Mouse (Mus musculus): ENCODE results near the gene Gm6993.

The Gm6993 gene

DNA sequence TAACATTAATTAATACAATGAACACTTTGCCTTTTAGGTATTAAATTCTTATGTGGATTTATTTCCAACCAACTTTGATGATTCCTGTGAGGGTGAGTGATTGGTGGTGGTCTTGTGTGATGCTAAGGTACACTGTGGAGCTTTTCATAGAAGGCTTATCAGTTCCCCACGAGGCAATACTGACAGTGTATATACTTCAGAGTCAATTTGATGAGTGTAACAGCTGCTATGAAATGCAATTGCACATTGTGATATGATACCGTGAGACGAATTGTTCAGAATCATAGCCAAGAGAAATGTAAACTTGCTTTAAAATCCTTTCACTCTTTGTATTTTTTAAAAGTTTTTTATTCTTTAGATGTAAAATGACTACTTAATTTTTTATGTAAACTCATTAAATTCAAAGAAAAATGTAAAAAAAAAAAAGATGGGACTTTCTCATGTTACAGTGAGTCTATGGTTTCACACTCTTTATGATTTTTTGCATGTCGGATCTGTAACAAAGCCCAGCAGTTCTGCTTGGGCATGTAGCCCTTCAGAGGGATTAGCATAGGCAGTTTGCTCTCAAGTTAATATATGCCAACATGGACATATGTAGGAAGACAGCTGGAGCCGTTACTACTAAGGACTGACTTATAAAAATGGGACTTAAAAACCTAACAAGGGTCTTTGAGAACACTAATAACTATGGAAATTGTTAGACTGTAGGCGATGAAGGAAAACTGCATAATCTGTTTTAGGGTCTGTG is 1.2 kb downstream of the Gm6993 start:
- no peak for DNase-seq

GRCm38 (mm10) chr12:31244001-31244400 is 3.4 kb downstream of the Gm6993 start:
- no peak for DNase-seq

DNA sequence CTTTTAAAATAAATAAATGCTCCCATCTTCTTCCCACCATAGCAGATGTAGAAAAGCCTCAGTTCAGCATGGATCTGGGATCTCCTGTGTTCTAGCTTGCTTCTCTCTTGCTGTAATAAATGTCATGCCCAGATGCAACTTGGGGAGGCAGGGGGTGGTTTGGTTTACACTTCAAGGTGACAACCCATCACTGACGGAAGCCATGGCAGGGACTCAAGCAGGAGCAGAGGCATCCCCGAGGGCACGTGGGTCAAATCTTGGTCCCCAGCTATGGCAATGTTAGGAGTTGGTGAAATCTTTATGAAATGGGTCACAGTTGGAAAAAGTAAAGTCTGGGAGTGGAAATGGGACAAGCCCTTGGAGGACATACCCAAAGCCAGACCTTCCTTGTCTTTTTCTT is 4.1 kb downstream of the Gm6993 start:
- DNase-seq, result no peak

GRCm38 (mm10) chr12:31246153-31246552 is 5.6 kb downstream of the Gm6993 start:
- DNase-seq, result no peak

- no peak for DNase-seq
These were observed 6.0 kb downstream of the Gm6993 start for GRCm38 (mm10) chr12:31246615-31247014.

DNA sequence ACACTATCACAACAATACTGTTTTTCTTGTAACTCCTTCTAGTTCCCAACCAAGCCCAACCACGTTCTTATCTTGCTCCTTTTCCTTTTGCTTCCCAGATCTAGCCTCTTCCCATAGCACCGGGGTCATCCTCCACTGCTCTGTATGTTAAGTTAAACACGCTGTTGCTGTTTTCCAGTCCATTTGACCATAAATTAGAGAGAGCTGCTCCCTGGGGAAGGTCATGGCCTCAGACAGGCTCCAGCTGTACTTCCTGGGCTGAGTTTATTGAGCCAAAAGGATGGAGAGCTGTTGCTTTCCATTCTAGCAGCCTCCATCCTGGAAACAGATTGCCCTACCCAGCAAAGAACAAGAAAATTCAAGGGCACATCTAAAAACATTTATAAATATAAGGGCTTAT is 7.6 kb downstream of the Gm6993 start:
- DNase-seq, result no peak

DNA sequence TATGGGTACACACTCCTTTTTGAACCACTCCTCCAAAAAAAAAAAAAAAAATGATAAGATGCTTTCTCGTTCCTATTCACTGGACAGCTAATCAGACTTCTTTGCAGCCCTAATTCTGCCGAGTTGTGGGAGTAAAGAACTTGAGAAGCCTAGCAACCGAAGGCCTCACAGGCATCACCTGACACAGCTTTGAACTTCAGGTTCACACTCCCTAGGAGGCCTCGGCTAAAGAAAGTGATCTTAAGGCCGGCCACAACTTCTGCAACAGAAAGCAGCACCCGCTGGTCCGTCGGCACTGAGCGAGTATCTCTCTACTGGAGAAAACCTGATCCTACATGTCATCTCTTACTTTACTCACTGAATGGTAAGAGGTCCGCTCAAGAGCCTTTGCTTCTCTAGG is 8.1 kb downstream of the Gm6993 start:
- no peak for DNase-seq

GRCm38 (mm10) chr12:31252259-31252658 is 11.7 kb downstream of the Gm6993 start:
- no peak for DNase-seq

- no peak for DNase-seq
These were observed 14.4 kb downstream of the Gm6993 start for GRCm38 (mm10) chr12:31254978-31255377.

DNA sequence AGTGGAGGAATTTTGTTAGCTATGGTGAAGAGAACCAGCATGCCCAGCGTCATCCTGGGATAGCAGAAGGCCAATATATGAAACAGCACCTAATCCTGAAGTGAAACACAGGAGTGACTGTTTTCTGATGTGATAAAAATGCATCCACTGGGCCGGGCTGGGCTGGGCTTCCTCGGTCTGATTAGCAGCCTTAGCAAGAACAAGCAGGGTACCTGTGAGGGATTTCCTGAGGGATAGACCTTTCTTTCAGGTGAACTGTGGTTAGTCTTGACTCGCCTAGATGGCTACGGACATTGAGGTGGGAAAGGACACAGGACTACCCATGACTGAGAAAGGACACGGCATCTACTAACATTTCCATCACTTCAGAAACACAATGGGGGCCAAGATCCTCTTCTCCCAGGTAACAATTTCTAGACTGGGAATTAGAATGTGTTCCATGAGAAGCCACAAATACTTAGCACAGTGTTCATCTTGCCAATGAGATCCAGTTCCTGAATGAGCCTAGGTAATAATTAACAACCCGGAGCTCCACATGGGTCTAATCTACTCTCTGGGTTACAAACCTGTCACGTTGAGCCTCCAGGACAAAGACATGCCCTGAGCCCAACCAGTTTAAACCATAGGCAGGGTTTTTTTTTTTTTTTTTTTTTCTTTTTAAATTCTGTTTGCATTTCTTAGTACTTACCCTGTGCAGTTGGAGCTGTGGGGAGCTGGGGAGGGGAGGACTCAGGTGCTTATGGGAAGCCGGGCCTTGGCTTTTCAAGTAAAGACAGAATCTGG is 15.7 kb downstream of the Gm6993 start:
- peak; percentile 58 for DNase-seq

GRCm38 (mm10) chr12:31261882-31262281 is 21.3 kb downstream of the Gm6993 start:
- no peak for DNase-seq

DNA sequence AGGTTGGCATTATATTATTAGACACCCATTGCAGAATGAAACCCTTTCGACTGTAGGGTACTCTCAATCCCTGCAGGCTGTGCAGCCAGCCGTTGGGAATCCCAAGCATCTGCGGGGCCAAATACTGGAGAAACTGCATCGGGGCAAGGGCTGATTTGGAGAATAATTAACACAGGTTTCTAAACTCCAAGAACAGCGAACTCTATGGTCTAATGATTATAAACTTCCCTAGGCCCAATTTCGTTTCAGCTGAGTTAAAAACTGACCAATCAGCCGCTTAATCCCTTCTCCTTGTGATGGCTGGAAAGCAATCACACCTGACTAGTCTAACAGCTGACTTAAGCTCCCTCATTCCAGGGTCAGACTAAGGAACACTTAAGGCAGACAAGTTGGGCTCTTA is 23.4 kb downstream of the Gm6993 start:
- no peak for DNase-seq

DNA sequence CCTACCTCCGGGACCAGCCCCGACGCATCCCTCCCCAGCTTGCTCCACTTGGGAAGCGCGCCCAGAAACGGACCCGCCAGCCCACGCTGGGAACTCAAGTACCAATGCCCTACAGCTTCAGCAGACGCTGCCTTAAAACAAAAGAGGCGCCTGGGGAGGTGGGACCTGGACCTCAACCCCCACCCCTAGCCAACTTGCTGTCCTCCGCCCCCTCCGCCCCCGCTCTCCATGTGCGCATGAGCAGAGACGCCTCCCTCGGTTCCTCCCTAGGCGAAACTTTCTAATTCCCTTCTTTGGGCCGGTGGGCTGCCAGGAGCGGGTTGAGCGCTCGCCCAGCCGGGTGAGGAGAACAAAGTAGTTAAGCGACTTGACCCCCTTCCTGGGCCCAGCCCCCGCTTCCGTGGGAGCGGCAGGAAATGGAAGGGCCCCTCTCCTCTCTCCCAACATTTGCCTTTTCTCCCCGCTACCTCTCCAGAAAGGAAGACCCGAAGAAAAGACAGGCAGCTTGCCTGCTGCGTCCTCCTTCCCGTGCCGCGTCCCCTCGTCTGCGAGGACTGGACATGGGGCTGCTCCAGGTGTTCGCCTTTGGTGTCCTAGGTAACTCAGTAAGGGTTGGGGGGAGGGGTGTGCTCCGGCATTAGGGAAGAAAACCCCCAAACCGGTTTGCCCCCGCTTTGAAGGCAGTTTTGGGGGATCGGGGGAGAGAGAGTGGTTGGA is 24.6 kb downstream of the Gm6993 start, which contains the start of gene Lamb1:
TSS of gene Lamb1 (plus strand) at position 230 of the 717 bp plus-strand sequence.
- peak; percentile 58 for DNase-seq

GRCm38 (mm10) chr12:31265722-31266431 is 25.3 kb downstream of the Gm6993 start:
- no peak for DNase-seq

DNA sequence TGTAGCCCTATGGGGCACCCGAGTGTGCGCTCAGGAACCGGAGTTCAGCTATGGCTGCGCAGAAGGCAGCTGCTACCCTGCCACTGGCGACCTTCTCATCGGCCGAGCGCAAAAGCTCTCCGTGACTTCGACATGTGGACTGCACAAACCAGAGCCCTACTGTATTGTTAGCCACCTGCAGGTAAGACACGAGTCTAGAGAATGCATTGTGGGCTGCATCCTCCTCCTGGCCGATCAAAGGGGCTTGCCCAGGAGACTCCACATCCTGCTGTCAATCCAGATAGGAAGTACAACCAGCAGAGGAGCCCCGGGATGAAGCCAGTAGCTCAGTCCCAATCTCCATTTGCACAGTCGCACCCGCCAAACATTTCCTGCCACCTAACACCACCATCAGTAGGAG is 26.1 kb downstream of the Gm6993 start:
- DNase-seq, result no peak

- DNase-seq, result no peak
These were observed 26.8 kb downstream of the Gm6993 start for GRCm38 (mm10) chr12:31267363-31267762.

- no peak for DNase-seq
These were observed 27.7 kb downstream of the Gm6993 start for GRCm38 (mm10) chr12:31268315-31268714.

DNA sequence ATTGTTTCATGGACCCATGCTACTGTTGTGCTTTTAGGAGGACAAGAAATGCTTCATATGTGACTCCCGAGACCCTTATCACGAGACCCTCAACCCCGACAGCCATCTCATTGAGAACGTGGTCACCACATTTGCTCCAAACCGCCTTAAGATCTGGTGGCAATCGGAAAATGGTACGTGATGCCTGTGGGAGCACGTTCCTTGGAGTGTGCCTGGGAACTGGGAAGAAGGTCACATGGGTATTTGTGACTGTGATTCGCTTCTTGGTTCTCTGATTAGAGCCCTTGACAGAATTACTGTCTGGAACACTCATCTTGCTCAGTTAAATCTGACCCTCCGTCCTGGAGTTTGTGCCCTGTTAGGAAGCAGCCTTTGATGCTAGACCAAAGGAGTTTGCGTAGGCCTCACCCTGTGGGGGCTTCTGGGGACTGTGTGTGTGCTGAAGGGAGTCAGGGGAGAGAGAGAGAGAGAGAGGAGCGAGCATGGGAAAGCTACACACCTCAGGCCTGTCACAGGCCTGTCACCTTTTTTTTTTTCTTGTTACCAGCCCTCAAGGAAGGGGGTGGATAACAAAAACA is 28.5 kb downstream of the Gm6993 start:
- DNase-seq, result no peak

DNA sequence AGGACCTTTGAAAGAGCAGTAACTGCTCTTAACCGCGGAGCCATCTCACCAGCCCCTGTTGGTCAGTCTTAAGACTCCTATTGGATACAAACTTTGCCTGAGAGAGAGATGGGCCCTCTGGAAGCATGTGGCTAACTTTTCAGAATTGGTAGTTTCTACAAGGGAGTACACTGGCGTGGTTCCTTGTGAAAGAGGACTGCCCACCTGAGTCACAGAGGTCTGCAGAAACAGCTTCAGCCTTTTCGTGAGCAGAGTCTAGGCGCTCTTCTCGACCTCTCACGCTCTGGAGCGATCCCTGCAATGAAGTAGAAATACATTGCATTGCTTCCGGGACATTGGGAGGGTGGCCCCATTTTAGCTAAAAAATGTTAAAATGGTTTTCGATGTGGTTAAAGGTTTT is 29.8 kb downstream of the Gm6993 start:
- DNase-seq, result no peak

GRCm38 (mm10) chr12:31270776-31271175 is 30.2 kb downstream of the Gm6993 start:
- no peak for DNase-seq

GRCm38 (mm10) chr12:31271361-31272011 is 30.9 kb downstream of the Gm6993 start:
- DNase-seq, result peak; percentile 69
